Mouse (Mus musculus) lung, embryonic 15.5 days (tissue): ENCODE measurements around the gene Skor1. TPM values are rescaled to one million over a fixed set of nuclear protein-coding genes. Genes with fewer than 3 reads are reported as not detected.

Experiments used
- ATAC-seq: fragments of 200-750 bp; cut with Nextera tagmentation; 2 replicates; pipeline ENCODE4 v1.8.0; 2017; ENCODE audit warnings: moderate number of reproducible peaks, borderline replicate concordance; ENCODE audit not compliant: low FRiP score, low TSS enrichment; ENCODE audit errors: extremely low read depth
- H3K27ac ChIP-seq: fragments of 300-500 bp; sonication (generic); 2 replicates; pipeline ENCODE4 v1.5.1; 2015; ENCODE audit warnings: moderate library complexity, mild to moderate bottlenecking, inconsistent platforms
- H3K27me3 ChIP-seq: fragments of 300-500 bp; sonication (generic); 2 replicates; pipeline ENCODE4 v1.6.1; 2015; ENCODE audit warnings: inconsistent platforms
- H3K36me3 ChIP-seq: fragments of 300-500 bp; sonication (generic); 2 replicates; pipeline ENCODE4 v1.6.1; 2015; ENCODE audit warnings: inconsistent platforms
- H3K4me1 ChIP-seq: fragments of 300-500 bp; sonication (generic); 2 replicates; pipeline ENCODE4 v1.6.1; 2015; ENCODE audit warnings: inconsistent platforms
- H3K4me2 ChIP-seq: fragments of 300-500 bp; sonication (generic); 2 replicates; pipeline ENCODE4 v1.6.1; 2015; ENCODE audit warnings: inconsistent platforms, mild to moderate bottlenecking, moderate library complexity
- H3K4me3 ChIP-seq: fragments of 300-500 bp; sonication (generic); 2 replicates; pipeline ENCODE4 v1.5.1; 2015; ENCODE audit warnings: mild to moderate bottlenecking, inconsistent platforms
- H3K9ac ChIP-seq: fragments of 300-500 bp; sonication (generic); 2 replicates; pipeline ENCODE4 v1.6.1; 2015; ENCODE audit warnings: inconsistent platforms
- H3K9me3 ChIP-seq: fragments of 300-500 bp; sonication (generic); 2 replicates; pipeline ENCODE4 v1.6.1; 2016; ENCODE audit warnings: inconsistent platforms
- WGBS: fragments of 180-500 bp; shearing (Covaris S2); methylation state at CpG from one replicate; pipeline ENCODE4 v1.1.7; 2015; 5-methylcytosine and 5-hydroxymethylcytosine counted together
- polyA plus RNA-seq: library from polyadenylated mRNA; unstranded; fragments of >200 nt; fragmentation: Nextera tagmentation; extraction: Ambion mirVana; gene quantifications from 2 replicates; pipeline ENCODE4 v1.2.1, GENCODE M21; 2015

The Skor1 gene
- polyA plus RNA-seq, 1 experiment from 2014 or later, result not detected

DNA sequence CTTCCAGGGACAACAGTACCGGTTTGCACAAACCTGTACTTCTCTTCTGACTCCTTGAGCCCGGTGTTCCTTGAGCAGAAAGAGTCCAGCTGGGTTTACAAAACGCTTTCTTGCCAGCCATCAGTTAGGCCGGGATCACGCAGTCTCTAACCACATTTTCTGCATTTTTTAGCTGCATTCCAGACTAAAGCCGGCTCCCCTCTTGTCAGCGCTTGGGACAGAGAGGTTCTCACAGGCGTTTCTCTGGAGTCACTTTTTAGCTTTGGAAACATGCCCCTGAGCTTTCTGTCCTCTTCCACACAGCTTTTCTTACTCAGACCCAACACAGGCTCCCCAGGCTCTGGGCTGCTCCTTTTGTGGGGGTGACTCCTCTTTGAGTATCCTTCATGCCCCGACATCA lies 1.5 kb downstream of the Skor1 start:
- 0% methylated on average over 9 of the region's 9 CpGs for WGBS
- Histone ChIP-seq H3K4me3 (peak overlapping the region; percentile 27; the same call in 1 of the 2 replicates), H3K9ac (no peak overlapping the region), H3K4me1 (peaks cover 63% of the 10 kb centered on the region), H3K27me3 (peaks cover 100% of the 10 kb centered on the region), H3K27ac (no peak overlapping the region), H3K4me2 (peak overlapping the region; percentile 40), H3K36me3 (no peaks in the 10 kb centered on the region), H3K9me3 (no peaks in the 10 kb centered on the region)
- ATAC-seq, result no peak

- peak overlapping the region; percentile 27 for H3K4me3 ChIP-seq
- H3K4me1 ChIP-seq, result peaks cover 68% of the 10 kb centered on the region
- H3K9me3 ChIP-seq, result no peaks in the 10 kb centered on the region
- H3K36me3 ChIP-seq, result no peaks in the 10 kb centered on the region
- H3K4me2 ChIP-seq, result peak overlapping the region; percentile 40
- H3K9ac ChIP-seq, result no peak overlapping the region
- WGBS, result 0% methylated on average over 20 of the region's 20 CpGs
- no peak overlapping the region for H3K27ac ChIP-seq
- H3K27me3 ChIP-seq, result peaks cover 100% of the 10 kb centered on the region
- no peak for ATAC-seq
These were observed 1.9 kb downstream of the Skor1 start for GRCm38 (mm10) chr9:63146856-63147274.

GRCm38 (mm10) chr9:63146126-63146855 lies 2.5 kb downstream of the Skor1 start:
- H3K27ac ChIP-seq, result no peak overlapping the region
- ATAC-seq, result no peak
- 1% methylated on average over 46 of the region's 46 CpGs for WGBS
- H3K36me3 ChIP-seq, result no peaks in the 10 kb centered on the region
- H3K9ac ChIP-seq, result no peak overlapping the region
- H3K4me2 ChIP-seq, result peak overlapping the region; percentile 40
- H3K4me1 ChIP-seq, result peaks cover 71% of the 10 kb centered on the region
- peaks cover 100% of the 10 kb centered on the region for H3K27me3 ChIP-seq
- H3K9me3 ChIP-seq, result no peaks in the 10 kb centered on the region
- peak overlapping the region; percentile 27 for H3K4me3 ChIP-seq

- Histone ChIP-seq H3K36me3 (no peaks in the 10 kb centered on the region), H3K4me1 (peaks cover 71% of the 10 kb centered on the region), H3K4me3 (peak overlapping the region; percentile 27), H3K27me3 (peaks cover 100% of the 10 kb centered on the region), H3K27ac (no peak overlapping the region), H3K9ac (no peak overlapping the region), H3K4me2 (peak overlapping the region; percentile 11), H3K9me3 (no peaks in the 10 kb centered on the region)
- no peak for ATAC-seq
- under 1% methylated on average over 73 of the region's 73 CpGs for WGBS
These were observed 3.3 kb downstream of the Skor1 start for GRCm38 (mm10) chr9:63145249-63146125.

DNA sequence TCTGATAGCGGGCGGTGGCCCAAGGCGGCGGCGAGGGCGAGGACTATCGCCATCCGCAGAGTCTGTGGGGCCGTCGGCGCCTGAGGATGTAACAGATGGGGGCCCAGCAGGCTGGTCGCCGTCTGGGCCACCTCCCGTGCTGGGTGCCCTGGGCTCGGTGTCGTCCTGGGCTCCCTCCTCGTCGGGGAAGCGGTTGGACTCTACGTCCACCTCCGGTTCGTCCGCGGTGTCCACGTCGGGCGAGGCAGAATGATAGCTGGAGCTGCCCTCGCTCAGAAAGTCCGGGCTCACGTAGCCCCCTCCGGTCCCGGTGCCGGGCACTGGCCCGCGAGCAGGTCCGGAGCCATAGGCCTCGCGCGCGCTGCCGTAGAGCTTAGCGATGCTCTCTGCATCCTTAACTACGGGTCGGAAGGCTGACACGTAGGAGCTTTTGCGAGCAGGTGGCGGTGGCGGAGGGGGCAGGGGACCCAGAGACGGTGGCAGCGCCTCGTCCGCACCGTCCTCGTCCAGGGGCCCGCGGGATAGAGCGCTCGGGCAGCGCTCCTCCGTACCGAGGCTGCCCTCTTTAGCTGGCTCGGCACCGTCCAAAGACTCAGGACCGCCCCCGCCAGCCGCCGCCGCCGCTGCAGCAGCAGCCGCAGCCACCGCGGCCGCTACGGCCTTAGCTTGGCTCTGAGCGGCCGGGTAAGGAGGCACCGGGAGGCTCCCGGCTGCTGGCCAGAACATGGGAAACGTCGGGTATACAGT lies 4.1 kb downstream of the Skor1 start:
- WGBS, result 2% methylated on average over 79 of the region's 80 CpGs
- Histone ChIP-seq H3K4me1 (peaks cover 71% of the 10 kb centered on the region), H3K27me3 (peaks cover 100% of the 10 kb centered on the region), H3K27ac (no peak overlapping the region), H3K4me3 (peak overlapping the region; percentile 27; the same call in 1 of the 2 replicates), H3K9me3 (no peaks in the 10 kb centered on the region), H3K4me2 (peak overlapping the region; percentile 11), H3K9ac (no peak overlapping the region), H3K36me3 (no peaks in the 10 kb centered on the region)
- no peak for ATAC-seq

GRCm38 (mm10) chr9:63143641-63144501 lies 4.9 kb downstream of the Skor1 start:
- no peaks in the 10 kb centered on the region for H3K9me3 ChIP-seq
- peak overlapping the region; percentile 11; the same call in 1 of the 2 replicates for H3K4me2 ChIP-seq
- no peak for ATAC-seq
- H3K4me3 ChIP-seq, result peak overlapping the region; percentile 0; the same call in 1 of the 2 replicates
- H3K36me3 ChIP-seq, result no peaks in the 10 kb centered on the region
- H3K4me1 ChIP-seq, result peaks cover 66% of the 10 kb centered on the region
- H3K27ac ChIP-seq, result no peak overlapping the region
- H3K9ac ChIP-seq, result no peak overlapping the region
- WGBS, result 1% methylated on average over 47 of the region's 47 CpGs
- H3K27me3 ChIP-seq, result peaks cover 100% of the 10 kb centered on the region

- no peak overlapping the region for H3K9ac ChIP-seq
- peaks cover 100% of the 10 kb centered on the region for H3K27me3 ChIP-seq
- H3K4me1 ChIP-seq, result peaks cover 66% of the 10 kb centered on the region
- H3K4me3 ChIP-seq, result no peak overlapping the region
- no peak overlapping the region for H3K27ac ChIP-seq
- no peaks in the 10 kb centered on the region for H3K36me3 ChIP-seq
- H3K9me3 ChIP-seq, result no peaks in the 10 kb centered on the region
- ATAC-seq, result no peak
- no peak overlapping the region for H3K4me2 ChIP-seq
- 2% methylated on average over 25 of the region's 25 CpGs for WGBS
These were observed 5.5 kb downstream of the Skor1 start for GRCm38 (mm10) chr9:63143227-63143626.

GRCm38 (mm10) chr9:63142335-63143036 lies 6.3 kb downstream of the Skor1 start:
- no peak for ATAC-seq
- WGBS, result 2% methylated on average over 42 of the region's 42 CpGs
- H3K4me2 ChIP-seq, result peak overlapping the region; percentile 21; the same call in 1 of the 2 replicates
- H3K4me1 ChIP-seq, result peaks cover 64% of the 10 kb centered on the region
- no peaks in the 10 kb centered on the region for H3K9me3 ChIP-seq
- H3K27ac ChIP-seq, result no peak overlapping the region
- H3K27me3 ChIP-seq, result peaks cover 100% of the 10 kb centered on the region
- no peaks in the 10 kb centered on the region for H3K36me3 ChIP-seq
- peak overlapping the region; percentile 5; the same call in 1 of the 2 replicates for H3K4me3 ChIP-seq
- no peak overlapping the region for H3K9ac ChIP-seq

- H3K4me1 ChIP-seq, result peaks cover 57% of the 10 kb centered on the region
- peak overlapping the region; percentile 21; the same call in 1 of the 2 replicates for H3K4me2 ChIP-seq
These were observed 7.0 kb downstream of the Skor1 start for GRCm38 (mm10) chr9:63141641-63142334.

DNA sequence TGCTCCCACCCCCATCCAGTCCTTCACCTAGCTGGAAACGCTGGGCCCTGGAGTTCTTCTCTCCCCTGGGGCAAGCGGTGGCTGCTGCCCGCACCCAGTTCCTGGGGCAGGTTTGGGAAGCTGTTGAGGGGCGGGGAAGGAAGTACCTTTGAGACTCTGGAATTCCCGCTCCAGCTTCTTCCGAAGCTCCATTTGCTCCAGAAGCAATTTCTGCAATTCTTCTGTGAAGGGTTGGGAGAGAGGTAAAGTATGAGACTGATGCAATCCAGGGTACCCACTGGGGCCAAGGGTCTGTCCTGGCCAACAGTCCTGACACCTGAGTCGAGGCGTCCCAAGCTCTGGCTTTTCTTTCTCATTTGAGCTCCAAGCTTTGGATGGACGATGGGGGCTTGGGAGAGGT lies 8.6 kb downstream of the Skor1 start:
- no peak for ATAC-seq
- H3K36me3 ChIP-seq, result no peaks in the 10 kb centered on the region
- WGBS, result 3% methylated on average over 9 of the region's 9 CpGs
- H3K4me1 ChIP-seq, result peaks cover 47% of the 10 kb centered on the region
- no peak overlapping the region for H3K4me3 ChIP-seq
- no peak overlapping the region for H3K27ac ChIP-seq
- H3K9ac ChIP-seq, result no peak overlapping the region
- H3K9me3 ChIP-seq, result no peaks in the 10 kb centered on the region
- H3K4me2 ChIP-seq, result no peak overlapping the region
- H3K27me3 ChIP-seq, result peaks cover 99% of the 10 kb centered on the region

More at GRCm38 (mm10) chr9:63141641-63142334, 7.0 kb downstream of the Skor1 start:
- H3K36me3 ChIP-seq, result no peaks in the 10 kb centered on the region
- no peak overlapping the region for H3K9ac ChIP-seq
- H3K27ac ChIP-seq, result no peak overlapping the region
- ATAC-seq, result no peak
- H3K27me3 ChIP-seq, result peaks cover 100% of the 10 kb centered on the region
- 2% methylated on average over 24 of the region's 24 CpGs for WGBS
- no peaks in the 10 kb centered on the region for H3K9me3 ChIP-seq
- peak overlapping the region; percentile 5; the same call in 1 of the 2 replicates for H3K4me3 ChIP-seq
